Mouse (Mus musculus) spleen, adult 2 months (tissue): ENCODE data around the gene Map1a. TPM values are rescaled to one million over a fixed set of nuclear protein-coding genes. Genes with fewer than 3 reads are reported as not detected.

ENCODE experiments used
- DNase-seq, 2 experiments: peaks; one replicate each; pipeline versions ENCODE4 v3.0.0 to v3.0.0-alpha.2; 2012 to 2021; ENCODE audit warnings: low spot score in 2 of 2, low read depth in 1 of 2
- H3K27ac ChIP-seq: fragments of 200-500 bp; 2 replicates; pipeline ENCODE4 v1.5.1; 2012; ENCODE audit warnings: low read length, inconsistent platforms; ENCODE audit not compliant: insufficient read depth
- H3K27me3 ChIP-seq: fragments of 200-500 bp; 2 replicates; pipeline ENCODE4 v1.6.1; 2012; ENCODE audit warnings: mild to moderate bottlenecking, moderate library complexity, low read length, inconsistent platforms; ENCODE audit not compliant: control insufficient read depth, insufficient read depth
- H3K36me3 ChIP-seq: fragments of 200-500 bp; 2 replicates; pipeline ENCODE4 v1.6.1; 2012; ENCODE audit warnings: mild to moderate bottlenecking, low read length, inconsistent platforms; ENCODE audit not compliant: control insufficient read depth, insufficient read depth
- H3K4me1 ChIP-seq: fragments of 200-500 bp; 2 replicates; pipeline ENCODE4 v1.6.1; 2011; ENCODE audit warnings: inconsistent platforms; ENCODE audit not compliant: control insufficient read depth, insufficient read depth, insufficient read length
- H3K4me3 ChIP-seq: fragments of 200-500 bp; 2 replicates; pipeline ENCODE4 v1.5.1; 2011; ENCODE audit warnings: mild to moderate bottlenecking, inconsistent platforms; ENCODE audit not compliant: insufficient read depth, insufficient read length; ENCODE audit errors: extremely low read depth
- CTCF ChIP-seq: fragments of 200-500 bp; IDR thresholded peaks from 2 replicates; pipeline ENCODE4 v1.5.1; 2011; ENCODE audit warnings: mild to moderate bottlenecking, inconsistent platforms; ENCODE audit not compliant: insufficient read depth, insufficient read length, insufficient replicate concordance; ENCODE audit errors: extremely low read depth
- POLR2A ChIP-seq: fragments of 200-500 bp; IDR thresholded peaks from 2 replicates; pipeline ENCODE4 v1.6.1; 2011; ENCODE audit warnings: low read depth, low read length, inconsistent platforms
- WGBS: fragments of 180-500 bp; shearing (Covaris S2); methylation state at CpG from one replicate; pipeline ENCODE4 v1.1.7; 2018; 5-methylcytosine and 5-hydroxymethylcytosine counted together
- polyA plus RNA-seq: library from polyadenylated mRNA; depleted of rRNA; stranded (reverse); fragments of >200 nt; gene quantifications from 2 replicates; pipeline ENCODE4 v1.2.3, GENCODE M21; 2012

Gene Map1a
- polyA plus RNA-seq, 1 experiment: 1.3 TPM

- H3K27ac ChIP-seq: no peak overlapping the region
- no peak overlapping the region for H3K4me3 ChIP-seq
- H3K36me3 ChIP-seq: no peaks in the 10 kb centered on the region; the same call in 1 of the 2 replicates
- WGBS: 36% methylated on average over 4 of the region's 4 CpGs
- no peak for TF ChIP-seq POLR2A
- no peak for TF ChIP-seq CTCF
- no peak for DNase-seq
- no peaks in the 10 kb centered on the region for H3K4me1 ChIP-seq
- no peaks in the 10 kb centered on the region for H3K27me3 ChIP-seq
Measured at GRCm38 (mm10) chr2:121271928-121272516, 17.4 kb upstream of the Map1a start.

GRCm38 (mm10) chr2:121287850-121288249, 1.6 kb upstream of the Map1a start:
- TF ChIP-seq CTCF: no peak
- no peak for TF ChIP-seq POLR2A
- WGBS: 92% methylated on average over 2 of the region's 2 CpGs
- no peak for DNase-seq
- Histone ChIP-seq H3K4me1 (peaks cover 2% of the 10 kb centered on the region; the same call in 1 of the 2 replicates), H3K27me3 (peaks cover 5% of the 10 kb centered on the region), H3K4me3 (no peak overlapping the region), H3K27ac (no peak overlapping the region), H3K36me3 (no peaks in the 10 kb centered on the region)

- Histone ChIP-seq H3K27me3 (peaks cover 5% of the 10 kb centered on the region), H3K4me3 (peak overlapping the region; percentile 66), H3K27ac (no peak overlapping the region), H3K4me1 (peaks cover 7% of the 10 kb centered on the region; the same call in 1 of the 2 replicates), H3K36me3 (no peaks in the 10 kb centered on the region)
- WGBS: 7% methylated on average over 36 of the region's 36 CpGs
- TF ChIP-seq CTCF (no peak), POLR2A (no peak)
- no peak for DNase-seq
Measured at GRCm38 (mm10) chr2:121289730-121290540, 535 bp downstream of the Map1a start.

- DNase-seq: no peak
- H3K4me3 ChIP-seq: no peak overlapping the region
- TF ChIP-seq POLR2A: no peak
- no peak for TF ChIP-seq CTCF
- peaks cover 13% of the 10 kb centered on the region for H3K27me3 ChIP-seq
- H3K27ac ChIP-seq: no peak overlapping the region
- 76% methylated on average over 5 of the region's 5 CpGs for WGBS
- peaks cover 10% of the 10 kb centered on the region; the same call in 1 of the 2 replicates for H3K4me1 ChIP-seq
- H3K36me3 ChIP-seq: no peaks in the 10 kb centered on the region
Measured at GRCm38 (mm10) chr2:121292316-121293013, 3.1 kb downstream of the Map1a start.

GRCm38 (mm10) chr2:121294182-121294581, 4.8 kb downstream of the Map1a start:
- Histone ChIP-seq H3K27ac (no peak overlapping the region), H3K27me3 (peaks cover 13% of the 10 kb centered on the region), H3K36me3 (no peaks in the 10 kb centered on the region), H3K4me3 (no peak overlapping the region), H3K4me1 (peaks cover 10% of the 10 kb centered on the region; the same call in 1 of the 2 replicates)
- 7% methylated on average over 4 of the region's 4 CpGs for WGBS
- DNase-seq: no peak
- TF ChIP-seq CTCF: no peak
- no peak for TF ChIP-seq POLR2A

GRCm38 (mm10) chr2:121294753-121295607, 5.6 kb downstream of the Map1a start:
- 0 out of 2 replicates have a peak, but pooled peaks cover 8% of the 10 kb centered on the region for H3K4me1 ChIP-seq
- no peak for DNase-seq
- H3K27me3 ChIP-seq: peaks cover 13% of the 10 kb centered on the region
- H3K4me3 ChIP-seq: peak overlapping the region; percentile 45; the same call in 1 of the 2 replicates
- no peaks in the 10 kb centered on the region for H3K36me3 ChIP-seq
- 8% methylated on average over 18 of the region's 18 CpGs for WGBS
- no peak overlapping the region for H3K27ac ChIP-seq
- TF ChIP-seq CTCF (no peak), POLR2A (no peak)
